Mouse (Mus musculus): ENCODE results near the gene Hnrnpu.
"Not testable (repeated sequence)": the region's sequence is repeated elsewhere in the genome, so short reads cannot be mapped to it uniquely, and the experiment has no call there.

The Hnrnpu gene

GRCm38 (mm10) chr1:178317275-178318001, 20.2 kb downstream of the Hnrnpu start:
- in situ Hi-C loops (cut with MboI; ENCODE audit: low sequenced_read_pairs) = loop anchor here (25.0 kb wide), 1 partner anchor 180 kb away; no protein-coding TSS in a partner anchor

- in situ Hi-C loops (cut with MboI; ENCODE audit: low sequenced_read_pairs) = loop anchor here (25.0 kb wide), 1 partner anchor 177 kb away; no protein-coding TSS in a partner anchor
Observed at GRCm38 (mm10) chr1:178314236-178314635, 23.4 kb downstream of the Hnrnpu start.

GRCm38 (mm10) chr1:178313039-178313597, 24.5 kb downstream of the Hnrnpu start:
- in situ Hi-C loops (cut with MboI; ENCODE audit: low sequenced_read_pairs) = loop anchor here (25.0 kb wide), 1 partner anchor 176 kb away; no protein-coding TSS in a partner anchor

- in situ Hi-C loops (cut with MboI; ENCODE audit: low sequenced_read_pairs) = loop anchor here (25.0 kb wide), 1 partner anchor 173 kb away; no protein-coding TSS in a partner anchor
Observed at GRCm38 (mm10) chr1:178310128-178310527, 27.5 kb downstream of the Hnrnpu start.

GRCm38 (mm10) chr1:178309487-178309886, 28.1 kb downstream of the Hnrnpu start:
- in situ Hi-C loops (cut with MboI; ENCODE audit: low sequenced_read_pairs) = loop anchor here (25.0 kb wide), 1 partner anchor 172 kb away; no protein-coding TSS in a partner anchor

GRCm38 (mm10) chr1:178303425-178303824, 34.2 kb downstream of the Hnrnpu start:
- in situ Hi-C loops (cut with MboI; ENCODE audit: low sequenced_read_pairs) = loop anchor here (25.0 kb wide), 1 partner anchor 166 kb away; no protein-coding TSS in a partner anchor

- in situ Hi-C loops (cut with MboI; ENCODE audit: low sequenced_read_pairs) = loop anchor here (25.0 kb wide), 1 partner anchor 164 kb away; no protein-coding TSS in a partner anchor
Observed at GRCm38 (mm10) chr1:178301261-178301660, 36.3 kb downstream of the Hnrnpu start.

- in situ Hi-C loops (cut with MboI; ENCODE audit: low sequenced_read_pairs) = no loop called here
Observed at GRCm38 (mm10) chr1:178294051-178294450, 43.5 kb downstream of the Hnrnpu start.

- in situ Hi-C loops (cut with MboI; ENCODE audit: low sequenced_read_pairs) = no loop called here
Observed at GRCm38 (mm10) chr1:178291716-178292115, 45.9 kb downstream of the Hnrnpu start.

GRCm38 (mm10) chr1:178287601-178288176, 49.9 kb downstream of the Hnrnpu start:
- in situ Hi-C loops (cut with MboI; ENCODE audit: low sequenced_read_pairs) = no loop called here

GRCm38 (mm10) chr1:178283946-178284720, 53.5 kb downstream of the Hnrnpu start:
- in situ Hi-C loops (cut with MboI; ENCODE audit: low sequenced_read_pairs) = no loop called here

GRCm38 (mm10) chr1:178283314-178283713, 54.3 kb downstream of the Hnrnpu start:
- in situ Hi-C loops (cut with MboI; ENCODE audit: low sequenced_read_pairs) = not testable (repeated sequence)

- in situ Hi-C loops (cut with MboI; ENCODE audit: low sequenced_read_pairs) = no loop called here
Observed at GRCm38 (mm10) chr1:178276054-178276911, 61.3 kb downstream of the Hnrnpu start.

GRCm38 (mm10) chr1:178275738-178276053, 61.9 kb downstream of the Hnrnpu start:
- in situ Hi-C loops (cut with MboI; ENCODE audit: low sequenced_read_pairs) = no loop called here

- in situ Hi-C loops (cut with MboI; ENCODE audit: low sequenced_read_pairs) = no loop called here
Observed at GRCm38 (mm10) chr1:178275174-178275730, 62.3 kb downstream of the Hnrnpu start.

All from CH12F3 (cell line).